Mouse (Mus musculus) midbrain, embryonic 11.5 days (tissue): ENCODE data around the gene Plcb1. TPM values are rescaled to one million over a fixed set of nuclear protein-coding genes. Genes with fewer than 3 reads are reported as not detected.

Experiments used
- ATAC-seq: fragments of 200-750 bp; cut with Nextera tagmentation; 2 replicates; pipeline ENCODE4 v1.8.0; 2017; ENCODE audit warnings: moderate TSS enrichment, moderate library complexity; ENCODE audit not compliant: low FRiP score
- DNase-seq: peaks from one replicate; pipeline ENCODE4 v3.0.0; 2015; ENCODE audit warnings: low spot score; ENCODE audit errors: missing footprints
- H3K27ac ChIP-seq: fragments of 300-500 bp; sonication (generic); 2 replicates; pipeline ENCODE4 v1.5.1; 2014; ENCODE audit warnings: low read depth, low read length
- H3K27me3 ChIP-seq: fragments of 300-500 bp; sonication (generic); 2 replicates; pipeline ENCODE4 v1.6.1; 2014; ENCODE audit warnings: mild to moderate bottlenecking, low read length, moderate library complexity, mixed read lengths; ENCODE audit not compliant: control insufficient read depth, insufficient read depth
- H3K36me3 ChIP-seq: fragments of 300-500 bp; sonication (generic); 2 replicates; pipeline ENCODE4 v1.6.1; 2014; ENCODE audit warnings: mild to moderate bottlenecking, low read length, moderate library complexity, mixed read lengths; ENCODE audit not compliant: control insufficient read depth, insufficient read depth
- H3K4me1 ChIP-seq: fragments of 300-500 bp; sonication (generic); 2 replicates; pipeline ENCODE4 v1.6.1; 2014; ENCODE audit warnings: low read length; ENCODE audit not compliant: control insufficient read depth, insufficient read depth
- H3K4me2 ChIP-seq: fragments of 300-500 bp; sonication (generic); 2 replicates; pipeline ENCODE4 v1.6.1; 2014; ENCODE audit warnings: mild to moderate bottlenecking, moderate library complexity
- H3K4me3 ChIP-seq: fragments of 300-500 bp; sonication (generic); 2 replicates; pipeline ENCODE4 v1.5.1; 2014; ENCODE audit warnings: low read depth, low read length
- H3K9ac ChIP-seq: fragments of 300-500 bp; sonication (generic); 2 replicates; pipeline ENCODE4 v1.6.1; 2014; ENCODE audit warnings: low read length
- H3K9me3 ChIP-seq: fragments of 300-500 bp; sonication (generic); 2 replicates; pipeline ENCODE4 v1.6.1; 2016; ENCODE audit warnings: low read length; ENCODE audit not compliant: control insufficient read depth
- WGBS: fragments of 180-500 bp; shearing (Covaris S2); extraction: QIAGEN DNeasy Blood & Tissue Kit; methylation state at CpG from one replicate; pipeline ENCODE4 v1.1.7; 2014; 5-methylcytosine and 5-hydroxymethylcytosine counted together
- polyA plus RNA-seq: library from polyadenylated mRNA; unstranded; fragments of >200 nt; fragmentation: Nextera tagmentation; extraction: Ambion mirVana; gene quantifications from 2 replicates; pipeline ENCODE4 v1.2.1, GENCODE M21; 2014

Plcb1 gene
- polyA plus RNA-seq, 1 experiment from 2014 or later = 6.1 TPM

GRCm38 (mm10) chr2:135123695-135124343 is 338.0 kb downstream of the Plcb1 start:
- Histone ChIP-seq H3K9me3 (no peaks in the 10 kb centered on the region), H3K27me3 (no peaks in the 10 kb centered on the region), H3K9ac (no peak overlapping the region), H3K36me3 (no peaks in the 10 kb centered on the region), H3K4me3 (no peak overlapping the region), H3K27ac (no peak overlapping the region), H3K4me1 (no peaks in the 10 kb centered on the region), H3K4me2 (no peak overlapping the region)
- no peak for DNase-seq
- WGBS = 86% methylated on average over 4 of the region's 4 CpGs
- ATAC-seq = no peak

GRCm38 (mm10) chr2:135140576-135140975 is 354.7 kb downstream of the Plcb1 start:
- WGBS = 13% methylated on average over 8 of the region's 8 CpGs
- no peak for DNase-seq
- H3K4me3 ChIP-seq = no peak overlapping the region
- H3K4me1 ChIP-seq = 0 out of 2 replicates have a peak, but pooled peaks cover 3% of the 10 kb centered on the region
- no peak overlapping the region for H3K27ac ChIP-seq
- H3K4me2 ChIP-seq = no peak overlapping the region
- ATAC-seq = peak; percentile 66
- no peak overlapping the region for H3K9ac ChIP-seq
- H3K9me3 ChIP-seq = no peaks in the 10 kb centered on the region
- no peaks in the 10 kb centered on the region for H3K27me3 ChIP-seq
- no peaks in the 10 kb centered on the region for H3K36me3 ChIP-seq

DNA sequence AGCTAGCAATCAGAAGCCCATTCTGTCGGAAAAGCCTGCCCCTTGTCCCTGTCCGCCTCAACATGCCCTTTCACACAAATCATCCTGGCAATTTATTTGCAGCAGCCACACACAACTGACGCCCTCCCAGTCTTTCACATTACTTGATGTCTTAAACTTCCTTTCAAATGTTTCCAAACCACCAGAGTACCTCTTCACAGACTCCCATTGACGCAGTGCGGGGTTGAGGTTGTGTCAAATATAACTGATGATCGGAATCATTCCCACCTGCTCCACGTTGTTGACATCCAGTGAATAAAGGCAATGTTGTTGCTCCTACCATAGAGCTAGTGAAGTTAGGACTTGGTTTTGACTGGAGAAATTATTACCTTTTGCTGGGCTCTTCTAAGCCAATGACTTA is 366.4 kb downstream of the Plcb1 start:
- Histone ChIP-seq H3K4me1 (no peaks in the 10 kb centered on the region), H3K27ac (no peak overlapping the region), H3K4me3 (no peak overlapping the region), H3K9me3 (no peaks in the 10 kb centered on the region), H3K9ac (no peak overlapping the region), H3K4me2 (no peak overlapping the region), H3K27me3 (no peaks in the 10 kb centered on the region), H3K36me3 (no peaks in the 10 kb centered on the region)
- no peak for DNase-seq
- ATAC-seq = no peak
- 86% methylated on average over 7 of the region's 7 CpGs for WGBS

- Histone ChIP-seq H3K9ac (no peak overlapping the region), H3K4me2 (no peak overlapping the region), H3K9me3 (no peaks in the 10 kb centered on the region), H3K27ac (no peak overlapping the region), H3K4me3 (no peak overlapping the region), H3K36me3 (no peaks in the 10 kb centered on the region), H3K4me1 (no peaks in the 10 kb centered on the region), H3K27me3 (no peaks in the 10 kb centered on the region)
- no peak for DNase-seq
- WGBS = 87% methylated on average over 4 of the region's 4 CpGs
- ATAC-seq = no peak
Measured at GRCm38 (mm10) chr2:135153248-135153647, 367.4 kb downstream of the Plcb1 start.

GRCm38 (mm10) chr2:135156055-135156454 is 370.2 kb downstream of the Plcb1 start:
- no peaks in the 10 kb centered on the region for H3K4me1 ChIP-seq
- H3K4me2 ChIP-seq = no peak overlapping the region
- ATAC-seq = no peak
- 86% methylated on average over 7 of the region's 7 CpGs for WGBS
- H3K27ac ChIP-seq = no peak overlapping the region
- H3K4me3 ChIP-seq = no peak overlapping the region
- H3K27me3 ChIP-seq = no peaks in the 10 kb centered on the region
- H3K36me3 ChIP-seq = no peaks in the 10 kb centered on the region
- DNase-seq = no peak
- no peak overlapping the region for H3K9ac ChIP-seq
- H3K9me3 ChIP-seq = no peaks in the 10 kb centered on the region

GRCm38 (mm10) chr2:135157961-135158360 is 372.1 kb downstream of the Plcb1 start:
- Histone ChIP-seq H3K4me2 (no peak overlapping the region), H3K36me3 (no peaks in the 10 kb centered on the region), H3K9ac (no peak overlapping the region), H3K27me3 (no peaks in the 10 kb centered on the region), H3K4me1 (no peaks in the 10 kb centered on the region), H3K4me3 (no peak overlapping the region), H3K9me3 (no peaks in the 10 kb centered on the region), H3K27ac (no peak overlapping the region)
- ATAC-seq (no peak), DNase-seq (no peak)
- 95% methylated on average over 2 of the region's 2 CpGs for WGBS

- ATAC-seq (no peak), DNase-seq (no peak)
- H3K27me3 ChIP-seq = no peaks in the 10 kb centered on the region
- 88% methylated on average over 4 of the region's 4 CpGs for WGBS
- H3K4me3 ChIP-seq = no peak overlapping the region
- H3K4me1 ChIP-seq = no peaks in the 10 kb centered on the region
- H3K36me3 ChIP-seq = no peaks in the 10 kb centered on the region
- no peak overlapping the region for H3K4me2 ChIP-seq
- H3K9ac ChIP-seq = no peak overlapping the region
- no peak overlapping the region for H3K27ac ChIP-seq
- no peaks in the 10 kb centered on the region for H3K9me3 ChIP-seq
Measured at GRCm38 (mm10) chr2:135161673-135162072, 375.8 kb downstream of the Plcb1 start.

GRCm38 (mm10) chr2:135165512-135165911 is 379.6 kb downstream of the Plcb1 start:
- WGBS = 90% methylated on average over 3 of the region's 3 CpGs
- no peak for ATAC-seq
- Histone ChIP-seq H3K9me3 (no peaks in the 10 kb centered on the region), H3K4me3 (no peak overlapping the region), H3K9ac (no peak overlapping the region), H3K4me1 (no peaks in the 10 kb centered on the region), H3K27me3 (no peaks in the 10 kb centered on the region), H3K27ac (no peak overlapping the region), H3K36me3 (no peaks in the 10 kb centered on the region), H3K4me2 (no peak overlapping the region)
- DNase-seq = no peak

DNA sequence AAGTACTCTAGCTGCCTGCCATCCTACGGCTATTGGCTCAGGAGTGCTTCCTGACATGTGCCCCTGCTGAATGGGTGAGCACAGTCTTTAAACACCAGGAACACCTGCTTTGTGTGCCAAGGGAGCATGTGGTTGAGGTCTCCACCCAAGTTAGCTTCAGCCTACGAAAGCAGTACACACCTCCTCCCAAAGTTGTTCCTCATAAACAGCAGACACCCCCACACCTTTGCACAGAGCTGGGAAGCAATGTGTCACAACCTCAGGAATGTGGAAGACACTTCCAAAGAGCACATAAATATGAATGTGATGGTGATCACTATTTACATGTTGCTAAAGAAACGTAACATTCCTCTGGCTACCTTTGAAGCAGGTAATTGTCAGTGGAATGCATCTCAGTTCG is 389.7 kb downstream of the Plcb1 start:
- no peaks in the 10 kb centered on the region for H3K36me3 ChIP-seq
- H3K4me3 ChIP-seq = no peak overlapping the region
- ATAC-seq = no peak
- no peak overlapping the region for H3K9ac ChIP-seq
- no peak overlapping the region for H3K27ac ChIP-seq
- H3K4me1 ChIP-seq = no peaks in the 10 kb centered on the region
- H3K27me3 ChIP-seq = no peaks in the 10 kb centered on the region
- WGBS = 79% methylated on average over 4 of the region's 4 CpGs
- DNase-seq = no peak
- no peaks in the 10 kb centered on the region for H3K9me3 ChIP-seq
- H3K4me2 ChIP-seq = no peak overlapping the region
